Mouse (Mus musculus) testis, adult 2 months (tissue): ENCODE measurements around the gene Mcm3.

Experiments used
- CTCF ChIP-seq: fragments of 200-500 bp; IDR thresholded peaks from 2 replicates; pipeline ENCODE4 v1.5.1; 2012; ENCODE audit warnings: low read depth, mild to moderate bottlenecking, inconsistent platforms, low read length, moderate library complexity; ENCODE audit not compliant: control insufficient read depth, insufficient read depth, insufficient replicate concordance
- POLR2A ChIP-seq: fragments of 200-500 bp; IDR thresholded peaks from 2 replicates; pipeline ENCODE4 v1.6.1; 2012; ENCODE audit warnings: low read depth, mild to moderate bottlenecking, inconsistent platforms, low read length, moderate library complexity; ENCODE audit not compliant: control insufficient read depth

- TF ChIP-seq CTCF (no peak), POLR2A (no peak)
Observed at GRCm38 (mm10) chr1:20766526-20766925, 53.6 kb downstream of the Mcm3 start.
